Mouse (Mus musculus) forebrain, embryonic 16.5 days (tissue): ENCODE measurements around the gene Plekhg3. TPM values are rescaled to one million over a fixed set of nuclear protein-coding genes. Genes with fewer than 3 reads are reported as not detected.

Source experiments
- ATAC-seq: fragments of 200-750 bp; cut with Nextera tagmentation; 2 replicates; pipeline ENCODE4 v1.8.0; 2017; ENCODE audit warnings: mild to moderate bottlenecking, moderate library complexity
- H3K27ac ChIP-seq: fragments of 300-500 bp; sonication (generic); 2 replicates; pipeline ENCODE4 v1.5.1; 2014; ENCODE audit warnings: low read length, control low read depth
- H3K27me3 ChIP-seq: fragments of 300-500 bp; sonication (generic); replicated peaks from 2 replicates; pipeline ENCODE4 v1.6.1; 2014; ENCODE audit warnings: low read length; ENCODE audit not compliant: control insufficient read depth, insufficient read depth
- H3K36me3 ChIP-seq: fragments of 300-500 bp; sonication (generic); 2 replicates; pipeline ENCODE4 v1.6.1; 2014; ENCODE audit not compliant: control insufficient read depth, insufficient read depth
- H3K4me1 ChIP-seq: fragments of 300-500 bp; sonication (generic); replicated peaks from 2 replicates; pipeline ENCODE4 v1.6.1; 2014; ENCODE audit warnings: low read length; ENCODE audit not compliant: control insufficient read depth, insufficient read depth
- H3K4me2 ChIP-seq: fragments of 300-500 bp; sonication (generic); 2 replicates; pipeline ENCODE4 v1.6.1; 2014; ENCODE audit warnings: mild to moderate bottlenecking, low read length, control low read depth
- H3K4me3 ChIP-seq: fragments of 300-500 bp; sonication (generic); replicated peaks from 2 replicates; pipeline ENCODE4 v1.5.1; 2014; ENCODE audit warnings: mild to moderate bottlenecking, low read length, control low read depth
- H3K9ac ChIP-seq: fragments of 300-500 bp; sonication (generic); replicated peaks from 2 replicates; pipeline ENCODE4 v1.6.1; 2014; ENCODE audit warnings: low read depth, low read length, control low read depth
- H3K9me3 ChIP-seq: fragments of 300-500 bp; sonication (generic); 2 replicates; pipeline ENCODE4 v1.6.1; 2016; ENCODE audit warnings: low read length; ENCODE audit not compliant: control insufficient read depth
- WGBS: fragments of 180-500 bp; shearing (Covaris S2); extraction: QIAGEN DNeasy Blood & Tissue Kit; methylation state at CpG from one replicate; pipeline ENCODE4 v1.1.7; 2014; 5-methylcytosine and 5-hydroxymethylcytosine counted together
- microRNA-seq: library from miRNA; unstranded; fragments of <30 nt; microRNA quantifications from one replicate; pipeline ENCODE4, GENCODE M21; 2017
- polyA plus RNA-seq: library from polyadenylated mRNA; unstranded; fragments of >200 nt; fragmentation: Nextera tagmentation; extraction: Ambion mirVana; gene quantifications from 2 replicates; pipeline ENCODE4 v1.2.1, GENCODE M21; 2015

Plekhg3 gene
- polyA plus RNA-seq, 1 experiment from 2014 or later, result 1.3 TPM

DNA sequence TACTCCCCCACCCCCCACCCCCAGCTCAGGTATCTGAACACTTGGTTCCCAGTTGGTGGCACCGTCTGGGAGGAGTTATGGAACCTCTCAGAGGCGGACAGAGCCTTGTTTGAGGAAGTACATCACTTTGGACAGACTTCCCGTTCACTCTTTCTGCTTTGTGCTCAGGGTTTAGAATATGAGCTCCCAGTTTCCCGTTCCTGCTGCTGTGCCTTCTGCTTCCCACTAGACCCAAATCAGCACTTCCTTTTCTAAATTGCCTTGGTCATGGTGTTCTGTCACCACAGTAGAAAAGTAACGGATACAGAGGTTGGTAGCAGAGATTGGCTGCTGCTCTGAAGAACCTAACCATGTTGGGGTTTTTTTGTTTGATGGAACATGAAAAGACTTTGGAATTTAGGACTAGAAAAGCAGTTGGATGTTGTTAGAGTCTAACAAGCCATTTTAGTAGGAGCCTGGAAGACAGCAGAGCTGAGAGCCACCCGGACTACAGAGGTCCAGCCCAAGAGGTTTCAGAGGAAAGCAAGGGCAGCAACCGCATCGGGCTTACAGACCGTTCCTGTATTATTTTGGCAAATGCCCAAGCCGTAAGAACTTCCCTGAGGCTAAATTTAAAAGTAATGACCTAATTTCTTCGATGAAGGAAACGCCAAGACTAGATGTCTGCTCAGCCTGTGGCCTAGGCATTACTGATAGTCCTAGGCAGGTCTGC, 84.3 kb downstream of the Plekhg3 start:
- H3K4me2 ChIP-seq, result no peak overlapping the region
- H3K27me3 ChIP-seq, result no peaks in the 10 kb centered on the region
- H3K9me3 ChIP-seq, result no peaks in the 10 kb centered on the region
- no peak overlapping the region for H3K9ac ChIP-seq
- ATAC-seq, result no peak
- no peaks in the 10 kb centered on the region for H3K36me3 ChIP-seq
- H3K4me1 ChIP-seq, result no peaks in the 10 kb centered on the region
- no peak overlapping the region for H3K4me3 ChIP-seq
- WGBS, result 59% methylated on average over 12 of the region's 12 CpGs
- no peak overlapping the region for H3K27ac ChIP-seq

DNA sequence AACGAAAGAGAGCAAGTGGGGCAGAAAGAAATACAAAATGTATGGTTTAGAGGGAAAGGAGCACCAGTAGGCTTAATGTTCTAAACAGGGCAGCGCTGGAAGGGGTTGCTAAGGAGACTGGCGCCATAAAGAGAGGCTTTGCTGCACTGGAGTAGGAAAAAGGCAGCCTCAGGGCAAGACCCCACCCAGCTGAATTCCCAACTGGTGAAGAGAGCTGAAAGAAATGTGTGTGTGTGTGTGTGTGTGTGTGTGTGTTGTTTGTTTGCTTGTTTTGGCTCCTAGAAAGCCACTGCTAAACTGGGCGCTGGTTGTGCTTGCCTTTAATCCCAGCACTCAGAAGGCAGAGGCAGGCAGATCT, 84.9 kb downstream of the Plekhg3 start:
- Histone ChIP-seq H3K27me3 (no peaks in the 10 kb centered on the region), H3K4me1 (no peaks in the 10 kb centered on the region), H3K27ac (no peak overlapping the region), H3K4me2 (no peak overlapping the region), H3K9ac (no peak overlapping the region), H3K36me3 (no peaks in the 10 kb centered on the region), H3K9me3 (no peaks in the 10 kb centered on the region), H3K4me3 (no peak overlapping the region)
- ATAC-seq, result no peak
- 57% methylated on average over 4 of the region's 4 CpGs for WGBS

DNA sequence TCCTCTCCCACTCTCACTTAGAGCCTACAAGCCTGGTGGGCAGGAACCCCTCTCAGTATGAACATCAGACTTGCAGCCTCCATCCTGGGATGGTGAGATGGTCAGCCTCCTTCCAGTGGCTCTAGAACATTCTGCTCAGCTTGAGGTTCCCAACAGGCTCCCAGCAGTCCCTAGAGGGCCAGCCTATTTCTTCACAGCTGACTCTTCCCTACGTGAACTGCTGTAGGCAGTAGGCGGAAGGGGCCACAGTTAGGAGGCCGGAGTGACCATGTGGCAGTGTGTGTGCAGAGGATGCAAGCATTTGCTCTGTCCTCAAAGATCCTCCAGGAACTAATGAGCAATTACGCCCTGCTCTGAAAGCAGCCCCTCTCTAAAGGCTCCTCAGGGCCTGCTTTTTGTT, 87.5 kb downstream of the Plekhg3 start:
- no peak for ATAC-seq
- H3K36me3 ChIP-seq, result no peaks in the 10 kb centered on the region
- H3K27me3 ChIP-seq, result no peaks in the 10 kb centered on the region
- WGBS, result 36% methylated on average over 4 of the region's 4 CpGs
- H3K4me1 ChIP-seq, result no peaks in the 10 kb centered on the region
- no peak overlapping the region for H3K9ac ChIP-seq
- no peak overlapping the region for H3K27ac ChIP-seq
- no peak overlapping the region for H3K4me2 ChIP-seq
- no peak overlapping the region for H3K4me3 ChIP-seq
- no peaks in the 10 kb centered on the region for H3K9me3 ChIP-seq

DNA sequence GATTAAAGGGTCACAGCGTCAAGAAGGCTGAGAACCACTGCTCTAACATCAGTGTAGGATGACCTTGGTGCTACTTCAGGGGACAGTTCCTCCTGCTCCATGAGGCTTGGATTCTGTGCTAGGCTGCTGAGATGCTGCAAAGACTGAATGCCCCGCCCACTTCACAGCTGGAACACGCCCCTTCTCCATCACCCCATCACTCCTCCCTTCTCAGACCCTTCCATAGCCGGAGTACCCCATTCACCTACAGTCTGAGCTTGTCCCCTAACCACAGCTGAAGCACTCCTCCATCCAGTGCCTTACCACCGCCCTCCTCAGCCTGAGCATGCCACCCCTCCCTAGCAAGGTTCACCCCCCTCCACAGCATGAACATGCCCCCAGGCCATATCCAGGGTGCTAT, 89.2 kb downstream of the Plekhg3 start:
- WGBS, result 56% methylated on average over 5 of the region's 5 CpGs
- no peak overlapping the region for H3K27ac ChIP-seq
- H3K9ac ChIP-seq, result no peak overlapping the region
- no peaks in the 10 kb centered on the region for H3K4me1 ChIP-seq
- no peak overlapping the region for H3K4me3 ChIP-seq
- no peaks in the 10 kb centered on the region for H3K36me3 ChIP-seq
- H3K4me2 ChIP-seq, result no peak overlapping the region
- H3K27me3 ChIP-seq, result no peaks in the 10 kb centered on the region
- no peaks in the 10 kb centered on the region for H3K9me3 ChIP-seq
- ATAC-seq, result no peak

DNA sequence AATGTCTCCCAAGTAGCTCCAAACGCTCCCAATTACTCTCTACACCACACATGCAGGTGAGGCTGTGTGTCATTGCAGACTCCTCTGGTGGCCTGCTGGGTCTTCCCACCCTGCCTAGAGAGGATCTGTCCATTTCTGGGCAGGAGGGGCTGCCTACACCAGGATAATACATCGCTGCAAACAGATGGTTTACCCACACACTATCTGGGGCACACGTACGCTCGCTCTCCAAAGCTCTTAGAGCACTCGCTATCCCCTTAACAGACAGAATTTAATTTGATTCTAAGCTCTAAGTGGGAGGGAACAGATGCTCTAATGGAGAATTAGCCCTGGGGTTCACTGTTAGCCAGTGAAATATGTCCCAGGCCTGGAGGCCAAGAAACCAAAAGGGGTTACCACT, 92.7 kb downstream of the Plekhg3 start:
- Histone ChIP-seq H3K4me1 (no peaks in the 10 kb centered on the region), H3K9ac (no peak overlapping the region), H3K27ac (no peak overlapping the region), H3K4me3 (no peak overlapping the region), H3K9me3 (no peaks in the 10 kb centered on the region), H3K36me3 (no peaks in the 10 kb centered on the region), H3K27me3 (no peaks in the 10 kb centered on the region), H3K4me2 (no peak overlapping the region)
- WGBS, result 65% methylated on average over 6 of the region's 6 CpGs
- ATAC-seq, result no peak

Small RNA genes within 50 kb of the gene (microRNA-seq; reads per million reads assigned to microRNA genes)
- not detected for gene Mir5135

Other genes with a start within 250 kb of the Plekhg3 start
- 8.2 and 10.3 TPM in 2 replicates for gene Akap5, start 206.0 kb upstream of the Plekhg3 start, polyA plus RNA-seq
- gene Zbtb25, start 161.3 kb upstream of the Plekhg3 start, polyA plus RNA-seq, result 16.5 and 17.1 TPM in 2 replicates
- 4.6 and 5.5 TPM in 2 replicates for gene Zbtb1, start 160.6 kb upstream of the Plekhg3 start, polyA plus RNA-seq
- gene Hspa2, start 126.7 kb upstream of the Plekhg3 start, polyA plus RNA-seq, result 5.4 and 6.2 TPM in 2 replicates
- 0.73 and 0.87 TPM in 2 replicates for gene Ppp1r36, start 113.4 kb upstream of the Plekhg3 start, polyA plus RNA-seq
- gene Sptb, start 179.7 kb downstream of the Plekhg3 start, polyA plus RNA-seq, result 1.4 and 1.9 TPM in 2 replicates
- gene Churc1, start 234.6 kb downstream of the Plekhg3 start, polyA plus RNA-seq, result 108 and 129 TPM in 2 replicates
- gene Fntb, start 234.7 kb downstream of the Plekhg3 start, polyA plus RNA-seq, result 36.6 and 38.0 TPM in 2 replicates